Mouse (Mus musculus) liver (tissue): ENCODE measurements around the gene Dnaaf1.

ENCODE experiments used
- DNase-seq: peaks from one replicate; pipeline ENCODE4 v3.0.0-alpha.2; 2020; ENCODE audit warnings: mixed read lengths

Dnaaf1 gene

DNA sequence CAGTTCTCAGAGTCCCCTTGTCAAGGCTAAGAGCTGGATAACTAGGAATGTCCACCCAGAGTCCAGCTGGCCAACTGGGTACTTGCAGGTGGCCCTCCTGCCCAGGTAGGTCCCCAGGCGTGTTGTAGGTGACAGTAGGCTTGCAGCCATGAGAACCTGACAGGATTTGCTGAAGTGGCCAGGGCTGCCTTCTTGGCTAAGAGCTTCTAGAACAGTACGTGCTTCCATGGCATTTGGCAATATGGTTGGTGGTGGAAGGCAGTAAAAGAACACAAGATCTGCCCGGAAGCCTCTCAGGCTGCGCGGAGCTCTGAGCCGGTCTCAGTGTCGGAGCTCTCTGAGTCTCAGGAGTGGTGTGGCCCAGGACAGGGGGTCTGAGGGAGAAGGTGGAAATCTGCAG is 49.9 kb downstream of the Dnaaf1 start:
- no peak for DNase-seq

DNA sequence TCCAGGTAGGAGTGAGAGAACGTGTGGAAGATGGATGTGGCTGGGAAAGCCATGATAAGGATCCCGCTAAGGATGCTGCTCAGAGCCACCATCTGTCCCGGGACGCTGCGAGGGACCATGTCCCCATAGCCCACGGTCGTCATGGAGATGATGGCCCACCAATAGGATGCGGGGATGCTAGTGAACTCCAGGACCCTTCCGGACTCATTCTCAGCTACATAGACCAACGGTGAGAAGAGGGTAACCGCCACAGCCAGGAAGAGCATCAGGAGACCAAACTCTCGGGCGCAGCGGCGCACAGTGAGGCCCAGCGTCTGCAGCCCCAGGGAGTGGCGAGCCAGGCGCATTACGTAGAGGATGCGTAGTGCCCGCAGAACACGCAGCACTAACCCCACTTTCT is 50.8 kb downstream of the Dnaaf1 start:
- no peak for DNase-seq

DNA sequence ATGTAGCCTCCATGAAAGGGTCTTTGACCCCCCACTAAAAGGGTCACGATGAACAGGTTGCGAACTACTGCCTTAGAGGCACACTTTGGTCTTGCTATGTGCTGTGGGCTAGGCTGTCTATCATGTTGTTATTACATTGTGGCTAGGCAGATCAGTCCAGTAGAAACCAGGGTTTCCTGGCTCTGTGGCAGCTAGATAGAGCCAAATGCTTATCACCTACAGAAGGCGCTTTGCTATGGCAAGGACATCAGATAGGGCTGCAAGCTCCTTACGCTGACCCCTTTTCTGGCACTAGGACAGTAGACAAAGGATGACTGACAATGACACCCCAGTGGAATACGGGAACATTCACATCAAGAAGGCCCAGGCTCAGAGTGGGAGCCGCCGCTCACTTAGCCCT is 52.2 kb downstream of the Dnaaf1 start:
- DNase-seq: no peak

DNA sequence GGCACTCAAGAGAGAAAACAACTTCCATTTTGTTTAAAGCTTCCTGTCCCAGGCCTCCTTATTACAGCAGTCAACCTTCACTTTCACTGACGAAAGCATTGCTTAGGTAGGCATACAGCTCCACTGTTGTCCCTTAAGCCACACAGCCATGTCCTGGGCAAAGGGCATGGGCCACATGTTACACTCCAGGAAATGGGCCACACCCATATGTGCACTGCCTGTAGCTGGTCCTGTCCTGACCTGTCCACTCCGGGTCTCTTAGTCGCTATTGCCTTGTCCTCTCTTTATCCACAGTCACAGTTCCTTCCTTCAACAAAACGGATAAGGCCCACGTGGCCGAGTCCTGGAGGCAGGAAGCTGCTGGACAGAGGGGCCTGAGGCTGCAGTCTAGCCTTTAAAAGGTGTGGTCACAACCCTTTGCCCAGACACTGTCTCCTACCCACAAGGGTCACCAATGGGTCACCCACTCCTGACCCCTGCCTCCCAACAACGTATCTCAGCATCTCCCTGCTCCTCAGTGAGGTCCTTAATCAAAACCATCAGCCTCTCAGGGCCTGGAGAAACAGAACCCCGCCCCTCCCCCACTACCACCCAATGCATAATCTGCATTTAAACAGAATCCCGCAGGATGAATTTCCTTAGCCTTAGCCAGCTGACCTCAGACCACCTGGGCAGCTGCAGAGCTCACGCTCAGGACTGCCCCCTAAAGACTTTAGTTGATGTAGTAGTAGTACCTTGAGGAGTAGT is 52.8 kb downstream of the Dnaaf1 start:
- no peak for DNase-seq

DNA sequence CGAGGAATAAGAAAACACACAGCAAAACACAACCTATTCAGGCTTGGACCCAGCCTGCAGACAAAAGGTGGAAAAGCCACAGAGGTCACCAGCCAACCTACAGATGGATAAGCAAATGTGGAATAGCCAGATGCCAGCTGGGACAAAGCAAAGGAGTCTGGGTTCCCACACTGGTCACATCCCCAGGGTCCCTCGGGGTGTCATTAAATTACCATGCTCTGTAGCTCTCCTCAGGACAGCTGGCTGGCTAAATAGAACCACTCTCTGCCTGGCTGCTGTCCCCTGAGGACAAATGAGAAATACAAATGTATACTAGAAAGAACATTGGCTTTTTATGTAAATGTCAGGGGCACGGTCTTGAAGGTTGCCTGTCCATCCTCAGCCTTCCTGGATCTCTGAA is 55.8 kb downstream of the Dnaaf1 start:
- no peak for DNase-seq

DNA sequence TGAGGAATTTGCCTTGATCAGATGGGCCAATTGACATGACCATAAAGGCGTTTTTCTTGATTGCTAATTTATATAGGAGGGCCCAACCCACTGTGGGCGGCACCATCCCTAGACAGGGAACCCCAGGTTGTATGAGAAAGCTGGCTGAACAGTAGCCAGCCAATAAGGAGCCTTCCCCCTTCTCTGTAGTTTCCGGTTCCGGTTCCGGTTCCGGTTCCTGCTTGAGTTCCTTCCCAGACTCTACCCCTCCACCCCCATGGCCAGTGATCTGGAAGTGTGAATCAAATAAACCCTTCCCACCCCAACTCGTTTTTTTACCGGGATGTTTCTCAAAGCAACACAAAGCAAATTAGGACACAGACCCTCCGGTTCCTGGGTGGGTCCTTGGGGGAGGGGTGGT is 57.2 kb downstream of the Dnaaf1 start:
- DNase-seq: no peak

DNA sequence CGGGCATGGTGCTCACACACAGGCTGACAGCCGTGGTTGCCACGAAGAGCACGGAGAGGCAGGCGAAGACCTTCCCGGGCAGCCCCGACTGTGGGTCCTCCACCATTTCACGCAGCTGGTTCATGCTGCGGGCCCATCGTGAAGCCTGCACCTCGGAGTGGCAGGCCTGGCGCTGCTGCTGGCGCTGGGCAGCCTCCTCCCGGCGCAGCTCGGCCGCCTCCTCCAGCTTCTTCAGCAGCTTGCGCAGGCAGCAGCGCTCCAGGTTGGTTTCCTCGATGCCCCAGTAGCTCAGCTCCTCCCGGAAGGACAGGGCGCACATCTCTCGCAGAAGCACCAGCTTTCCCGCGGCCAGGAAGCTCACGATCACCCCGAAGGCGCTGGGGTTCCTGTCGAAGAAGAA is 57.9 kb downstream of the Dnaaf1 start:
- no peak for DNase-seq

DNA sequence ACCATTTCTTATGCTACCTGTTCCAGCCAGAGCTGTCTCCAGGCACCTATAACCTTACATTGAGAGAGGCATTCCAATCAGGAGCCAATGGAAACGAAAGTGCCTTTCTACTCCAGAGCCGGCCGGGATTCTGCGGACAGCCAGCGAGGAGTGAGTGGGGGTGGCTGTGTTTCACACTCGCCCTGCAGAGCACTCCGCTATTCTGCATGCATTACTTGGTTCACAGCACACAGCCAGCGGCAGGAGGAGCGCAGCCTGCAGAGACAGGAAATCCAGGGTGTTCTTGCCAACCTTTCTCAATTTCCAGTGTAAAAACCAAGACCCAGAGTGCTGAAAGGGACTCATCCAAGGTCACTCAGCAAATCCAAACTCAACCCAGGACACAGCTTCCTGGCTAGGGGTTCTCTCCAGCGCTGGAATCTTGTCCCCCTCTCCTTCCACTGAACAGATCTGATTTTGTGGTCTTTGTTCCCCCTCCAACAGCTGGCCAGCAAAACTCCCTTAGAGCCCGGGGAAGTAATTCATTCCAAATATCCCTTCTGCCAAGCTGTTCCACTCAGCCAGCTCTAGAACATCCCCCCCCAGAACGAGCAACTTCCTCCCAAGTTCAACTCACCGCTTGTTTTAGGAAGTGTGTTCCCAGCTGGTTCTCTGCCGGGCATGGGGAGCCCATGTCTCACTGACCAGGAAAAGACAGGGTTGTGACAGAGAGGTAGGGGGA is 59.7 kb downstream of the Dnaaf1 start:
- DNase-seq: no peak

DNA sequence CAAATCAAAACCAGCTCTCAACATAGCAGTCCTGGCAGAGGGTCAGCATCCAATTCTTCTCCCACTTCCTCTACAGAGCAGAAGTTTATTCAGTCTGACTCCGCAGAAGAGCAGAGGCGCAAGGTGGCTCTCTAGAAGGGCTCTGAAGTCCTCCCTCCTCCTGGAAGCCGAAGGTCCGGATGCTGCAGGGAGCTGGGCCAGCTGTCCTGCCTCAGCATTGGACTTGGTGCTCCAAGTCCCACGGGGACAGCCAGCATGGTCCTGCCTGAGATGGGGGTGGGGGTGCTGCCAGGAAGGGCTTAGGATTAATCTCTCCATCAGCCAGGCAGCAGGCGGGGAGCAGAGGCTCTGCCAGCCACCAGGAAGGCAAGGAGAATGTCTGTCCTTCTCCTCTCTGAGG is 60.3 kb downstream of the Dnaaf1 start, which contains the start of gene Kcng4:
Kcng4 (minus strand) TSS at position 303 of the 400 bp plus-strand sequence.
- DNase-seq: no peak

DNA sequence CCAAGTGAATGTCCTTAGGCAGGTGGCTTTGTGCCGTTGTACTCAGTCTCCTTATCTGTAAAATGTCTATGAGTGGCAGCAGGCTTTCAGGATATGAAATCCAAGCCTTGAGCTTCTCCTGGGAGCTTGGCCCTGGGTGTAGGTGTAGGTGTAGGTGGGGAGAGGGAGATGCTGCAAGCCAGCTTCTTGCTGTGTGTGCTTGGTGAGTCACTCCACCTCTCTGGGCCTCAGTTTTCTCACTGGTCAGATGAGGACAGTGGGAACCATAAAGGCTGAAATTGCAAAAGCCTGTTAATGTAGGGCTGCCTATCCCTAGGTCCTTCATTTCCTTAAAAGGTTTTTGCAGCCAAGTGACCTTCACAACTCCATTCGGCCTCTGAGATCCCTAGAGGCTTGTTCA is 60.9 kb downstream of the Dnaaf1 start:
- no peak for DNase-seq

DNA sequence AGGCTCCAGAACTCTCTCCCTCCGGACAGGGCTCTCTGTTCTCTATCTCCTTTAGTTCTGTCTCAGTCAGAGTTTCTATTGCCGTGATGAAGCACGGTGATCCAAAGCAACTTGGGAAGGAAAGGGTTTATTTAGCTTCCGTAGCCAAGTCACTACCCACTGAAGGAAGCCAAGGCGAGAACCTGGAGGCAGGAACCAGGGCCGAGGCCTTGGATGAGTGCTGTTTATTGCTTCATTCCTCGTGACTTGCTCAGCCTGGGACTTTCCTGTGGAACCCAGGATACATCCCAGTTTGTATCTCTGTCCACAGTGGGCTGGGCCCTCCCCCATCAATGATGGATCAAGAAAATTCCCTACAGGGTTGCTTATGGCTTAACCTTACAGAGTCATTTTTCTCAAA is 61.7 kb downstream of the Dnaaf1 start:
- DNase-seq: no peak

DNA sequence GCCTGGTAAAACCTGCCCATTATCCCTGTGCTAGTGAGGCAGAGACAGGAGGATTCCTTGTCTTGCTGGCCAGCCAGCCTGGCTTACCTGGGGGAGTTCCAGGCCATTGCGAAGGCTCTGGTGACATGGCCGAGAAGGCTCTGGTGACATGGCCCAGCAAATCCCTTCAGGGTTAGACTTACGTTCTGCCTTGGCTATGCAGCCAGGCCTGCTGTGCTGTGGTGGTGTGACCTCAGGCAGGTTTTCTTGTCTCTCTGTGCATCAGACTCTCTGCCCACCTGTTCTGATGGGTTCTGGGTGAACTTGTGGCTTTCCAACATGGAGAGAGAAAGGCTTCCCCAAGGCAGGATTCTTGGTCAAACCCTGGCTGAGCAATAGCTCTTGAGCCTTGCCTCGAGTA is 62.3 kb downstream of the Dnaaf1 start:
- DNase-seq: no peak

DNA sequence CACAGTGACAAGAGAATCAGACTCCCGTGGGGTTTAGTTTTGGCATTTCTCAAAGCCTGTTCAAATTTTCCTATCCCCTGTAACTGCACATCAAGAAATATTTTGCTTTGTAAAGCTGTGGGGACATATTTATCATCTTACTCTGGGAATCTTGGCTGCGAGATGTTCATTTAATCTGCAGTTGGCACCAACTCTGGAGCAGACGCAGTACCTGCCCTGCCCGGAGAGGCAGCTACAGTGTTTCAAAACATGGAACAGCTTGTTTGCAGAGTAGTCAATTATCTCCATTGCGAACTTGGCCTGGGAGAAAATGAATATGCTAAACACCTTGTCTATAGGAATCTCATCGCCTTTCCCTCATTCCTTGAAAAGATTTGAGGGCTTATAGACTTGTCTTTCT is 63.2 kb downstream of the Dnaaf1 start:
- DNase-seq: no peak

DNA sequence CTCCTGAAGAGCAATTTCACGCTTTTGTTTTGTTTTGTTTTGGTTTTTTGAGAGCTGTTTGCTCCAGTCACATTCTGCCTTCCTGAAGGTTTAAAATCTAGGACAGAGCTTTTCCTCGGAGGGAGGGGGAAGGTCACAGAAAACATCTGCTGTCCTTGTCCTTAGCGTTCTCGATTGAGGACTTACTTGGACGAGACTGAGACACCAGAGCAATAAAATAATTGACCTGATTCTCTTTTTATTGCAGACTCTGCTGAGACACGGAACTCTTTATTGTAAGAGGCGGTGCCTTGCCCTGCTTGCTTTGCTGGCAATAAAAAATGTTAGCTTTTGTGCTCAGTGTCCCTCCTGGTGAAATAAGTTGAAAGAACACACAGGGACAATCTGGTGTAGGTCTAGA is 64.8 kb downstream of the Dnaaf1 start:
- no peak for DNase-seq

DNA sequence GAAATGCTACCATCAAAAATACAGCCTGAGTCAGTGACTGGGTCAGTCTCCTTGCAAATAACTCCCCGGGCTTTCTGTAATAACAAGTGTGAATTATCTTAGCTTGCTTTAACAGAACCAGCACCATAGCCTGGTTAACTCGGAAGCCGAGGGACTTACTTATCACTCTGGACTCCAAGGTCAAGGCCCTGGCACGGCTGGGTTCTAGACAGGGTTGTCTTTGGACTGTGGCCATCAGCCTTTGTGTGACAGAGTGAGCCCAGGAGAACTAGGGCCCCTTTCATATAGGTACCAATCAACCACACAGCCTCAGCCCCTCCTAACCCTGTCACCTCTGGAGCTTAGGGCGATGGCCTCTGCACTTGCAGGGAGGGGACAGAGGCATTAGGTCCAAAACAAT is 66.0 kb downstream of the Dnaaf1 start:
- no peak for DNase-seq

DNA sequence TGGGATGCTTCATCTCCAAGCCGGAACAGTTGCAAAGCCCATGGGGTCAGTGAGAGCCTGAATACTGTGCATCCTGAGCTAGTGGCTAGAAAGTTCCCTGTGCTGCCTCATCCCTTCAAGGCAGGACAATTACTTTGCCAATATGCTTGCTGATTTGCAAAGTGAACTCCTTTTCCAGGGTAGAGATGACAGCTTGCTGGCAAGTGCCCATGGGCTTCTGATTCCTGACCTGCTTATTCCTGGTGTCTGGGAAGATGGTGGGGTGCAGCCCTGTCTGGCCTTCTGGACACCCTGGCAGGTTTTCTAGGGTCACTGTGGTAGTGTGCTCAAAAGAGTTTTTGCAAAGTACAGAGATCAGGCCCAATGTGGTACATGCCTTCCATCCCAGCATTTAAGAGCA is 67.9 kb downstream of the Dnaaf1 start:
- no peak for DNase-seq

DNA sequence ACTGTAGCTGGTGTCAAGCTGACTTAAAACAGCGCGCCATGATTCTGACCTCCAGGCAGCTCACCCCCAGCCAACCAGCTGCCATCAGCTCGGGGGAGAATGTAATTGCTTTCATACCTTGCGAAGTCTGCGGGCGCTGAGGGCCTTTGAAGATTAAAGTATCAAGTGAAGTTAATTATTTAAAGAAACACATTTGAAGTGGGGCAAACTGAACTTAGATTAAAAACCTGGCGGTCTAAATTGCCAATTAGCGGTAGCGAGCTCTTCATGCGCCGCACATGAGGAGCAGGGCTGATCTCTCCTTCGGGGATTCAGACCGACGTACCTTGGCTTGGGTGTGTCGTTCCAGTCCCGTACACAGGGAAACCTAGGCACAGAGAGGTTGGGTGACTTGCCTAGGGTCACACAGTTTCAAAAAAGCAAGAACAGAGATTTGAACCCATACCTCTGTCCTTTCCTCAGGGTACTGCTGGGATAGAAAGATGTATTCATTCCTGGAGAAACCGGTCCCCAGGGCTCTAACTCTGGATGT is 69.5 kb downstream of the Dnaaf1 start:
- no peak for DNase-seq

DNA sequence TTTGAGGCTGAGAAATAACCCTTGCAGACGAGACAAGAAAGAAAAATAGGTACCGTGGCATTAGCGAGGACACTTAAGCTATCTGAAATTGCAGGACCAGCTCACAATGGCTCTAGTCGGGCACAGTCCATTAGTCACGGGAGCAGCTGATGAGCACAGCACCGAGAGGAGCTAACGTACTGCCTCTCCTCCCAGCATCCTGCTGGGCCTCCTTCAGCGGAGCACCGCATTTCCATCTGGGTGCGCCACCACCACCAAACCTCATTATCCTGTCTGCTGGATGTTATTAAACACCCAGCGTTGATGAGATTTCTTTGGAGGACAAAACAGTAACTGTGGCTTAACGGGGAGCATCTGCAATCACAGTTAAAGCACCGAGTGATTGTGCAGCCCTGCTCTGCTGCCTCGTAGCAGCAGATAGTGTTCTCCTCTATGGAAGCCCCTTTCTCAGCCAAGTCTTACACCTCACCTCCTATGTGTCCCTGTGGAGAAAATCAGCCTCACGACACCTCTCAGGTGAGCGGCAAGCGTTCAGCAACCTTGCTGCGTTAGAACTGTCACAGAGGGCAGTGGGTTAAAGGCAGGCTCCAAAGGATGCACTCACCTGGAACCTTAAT is 70.1 kb downstream of the Dnaaf1 start:
- no peak for DNase-seq

DNA sequence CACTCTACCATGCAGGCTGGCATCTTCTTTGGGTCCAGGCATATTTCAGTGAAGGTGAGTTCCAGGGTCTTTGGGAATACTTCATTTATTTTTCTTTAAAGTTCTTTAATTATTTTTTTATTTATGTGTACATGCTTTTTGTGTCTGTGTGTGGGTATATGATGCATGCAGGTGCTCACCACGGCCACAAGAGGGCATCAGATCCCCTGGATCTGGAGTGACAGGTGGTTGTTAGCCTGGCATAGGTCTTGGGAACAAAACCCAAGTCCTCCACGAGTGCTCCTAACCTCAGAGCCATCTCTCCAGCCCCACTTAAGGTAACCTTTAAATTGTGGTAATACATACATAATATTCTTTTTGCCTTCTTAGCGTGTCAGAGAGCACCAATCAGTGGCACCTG is 71.2 kb downstream of the Dnaaf1 start:
- no peak for DNase-seq

DNA sequence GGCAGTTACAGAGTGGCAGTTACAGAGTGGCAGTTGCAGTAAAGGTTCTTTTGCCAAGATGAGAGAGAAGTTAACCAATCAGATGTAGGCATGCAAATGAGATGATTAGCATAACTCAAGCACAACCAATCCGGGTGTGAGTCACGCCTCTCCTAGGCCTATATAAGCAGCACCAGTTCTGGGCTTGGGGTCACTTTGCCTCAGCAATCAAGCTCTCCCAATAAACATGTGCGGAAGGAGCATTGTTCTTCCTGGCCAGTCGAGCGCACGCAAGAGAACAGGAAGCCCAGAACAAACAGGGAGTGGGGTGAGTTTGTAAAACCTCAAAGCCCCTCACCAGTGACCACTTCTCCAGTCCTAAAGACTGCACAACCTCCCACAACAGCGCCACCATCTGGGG is 71.8 kb downstream of the Dnaaf1 start:
- DNase-seq: no peak
